8 mouse cellular contexts compared by ENCODE assay signal in the genomic region with DNA sequence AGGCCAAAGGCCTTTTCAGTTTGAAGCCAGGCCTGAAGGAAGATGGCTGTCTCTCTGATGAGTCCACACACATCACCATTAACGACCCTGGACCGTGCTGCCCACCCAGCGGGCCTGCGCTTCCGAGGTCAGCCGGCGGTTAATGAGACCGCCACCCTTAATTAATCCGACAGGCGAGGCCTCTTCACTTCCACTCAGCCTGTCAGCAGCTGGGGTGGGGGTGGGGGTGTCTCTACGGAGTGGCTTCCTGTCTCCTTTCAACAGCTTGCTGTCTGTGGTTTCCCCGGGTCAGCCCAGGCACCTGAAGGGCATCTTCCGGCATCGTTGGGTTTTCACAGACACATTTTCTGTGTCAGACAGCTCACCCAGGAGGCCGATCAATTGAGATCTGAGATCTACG.
DNase-seq lines count a peak whose midpoint lies in the region; ATAC-seq and TF ChIP-seq lines count a peak whose summit lies in the region.

No protein-coding gene starts in this region.

- WGBS in kidney, postnatal 0 days: 20% methylated on average over 16 of the region's 16 CpGs
- 45% methylated on average over 16 of the region's 16 CpGs for WGBS in intestine, embryonic 16.5 days
- 8% methylated on average over 16 of the region's 16 CpGs for WGBS in spleen, adult 2 months

- H3K9ac ChIP-seq in kidney, postnatal 0 days (ENCODE audit: low read depth, low read length): no peak overlapping the region
- H3K9ac ChIP-seq in intestine, embryonic 16.5 days (ENCODE audit: low read depth, low read length): no peak overlapping the region

- no peak overlapping the region for H3K4me3 ChIP-seq in kidney, postnatal 0 days (replicated peaks; ENCODE audit: low read depth, low read length)
- no peak overlapping the region for H3K4me3 ChIP-seq in intestine, embryonic 16.5 days (ENCODE audit: low read length)
- H3K4me3 ChIP-seq in spleen, adult 2 months (ENCODE audit: extremely low read depth, insufficient read depth, insufficient read length): peak overlapping the region; percentile 14

- no peak for TF ChIP-seq CTCF in kidney, postnatal 0 days (IDR thresholded peaks at IDR 0.05; ENCODE audit: low read depth)
- TF ChIP-seq CTCF in spleen, adult 2 months (IDR thresholded peaks at IDR 0.05; ENCODE audit: extremely low read depth, insufficient read depth, insufficient read length, insufficient replicate concordance): no peak

- no peak overlapping the region for H3K27ac ChIP-seq in kidney, postnatal 0 days
- H3K27ac ChIP-seq in intestine, embryonic 16.5 days (ENCODE audit: low read length): no peak overlapping the region
- H3K27ac ChIP-seq in spleen, adult 2 months (ENCODE audit: insufficient read depth, low read length): peak overlapping the region; percentile 91

- no peaks in the 10 kb centered on the region for H3K9me3 ChIP-seq in kidney, postnatal 0 days (replicated peaks; ENCODE audit: low read length)
- no peaks in the 10 kb centered on the region for H3K9me3 ChIP-seq in intestine, embryonic 16.5 days (ENCODE audit: control insufficient read depth, low read length)

- H3K4me1 ChIP-seq in kidney, postnatal 0 days (replicated peaks; ENCODE audit: insufficient read depth, low read length): 0 out of 2 replicates have a peak, but pooled peaks cover 18% of the 10 kb centered on the region
- peaks cover 14% of the 10 kb centered on the region for H3K4me1 ChIP-seq in intestine, embryonic 16.5 days (ENCODE audit: control insufficient read depth, insufficient read depth, low read length)
- H3K4me1 ChIP-seq in spleen, adult 2 months (ENCODE audit: control insufficient read depth, insufficient read depth, insufficient read length): peaks cover 13% of the 10 kb centered on the region

- no peak for ATAC-seq in kidney, postnatal 0 days (replicated peaks; ENCODE audit: low FRiP score, low read depth)
- peak; percentile 59; the same call in 1 of the 2 replicates for ATAC-seq in intestine, embryonic 16.5 days
- ATAC-seq in cerebellum, adult (ENCODE audit: insufficient number of reproducible peaks, low FRiP score, low TSS enrichment): no peak

- no peaks in the 10 kb centered on the region; the same call in 1 of the 2 replicates for H3K27me3 ChIP-seq in kidney, postnatal 0 days (ENCODE audit: insufficient read depth, low read length)
- H3K27me3 ChIP-seq in intestine, embryonic 16.5 days (replicated peaks; ENCODE audit: control insufficient read depth, insufficient read depth, low read length): no peaks in the 10 kb centered on the region
- H3K27me3 ChIP-seq in spleen, adult 2 months (ENCODE audit: control insufficient read depth, insufficient read depth, low read length): no peaks in the 10 kb centered on the region

- H3K4me2 ChIP-seq in kidney, postnatal 0 days (ENCODE audit: low read length): no peak overlapping the region
- no peak overlapping the region for H3K4me2 ChIP-seq in intestine, embryonic 16.5 days (ENCODE audit: low read depth, low read length)

- no peaks in the 10 kb centered on the region for H3K36me3 ChIP-seq in kidney, postnatal 0 days (ENCODE audit: insufficient read depth, low read length)
- H3K36me3 ChIP-seq in intestine, embryonic 16.5 days (ENCODE audit: control insufficient read depth, insufficient read depth, low read length): no peaks in the 10 kb centered on the region
- H3K36me3 ChIP-seq in spleen, adult 2 months (ENCODE audit: control insufficient read depth, insufficient read depth, low read length): no peaks in the 10 kb centered on the region

- DNase-seq in kidney, postnatal 0 days (ENCODE audit: low spot score): peak; percentile 37
- no peak for DNase-seq in kidney, adult 18-20 months
- DNase-seq in T-cell, adult 2 months (ENCODE audit: low spot score): peak; percentile 87
- peak; percentile 73 to 75 for DNase-seq in spleen, adult 2 months (ENCODE audit: low read depth in 1 of 2, low spot score in 2 of 2)
- DNase-seq in layer of hippocampus, postnatal 36 days: no peak
- no peak for DNase-seq in heart, postnatal 14 days

- intact Hi-C loops in heart, postnatal 14 days (cut with DNase I): no loop called here

- no peak for TF ChIP-seq POLR2A in spleen, adult 2 months (IDR thresholded peaks at IDR 0.05; ENCODE audit: low read depth, low read length)

Comparison
In these comparisons a context has a peak if more than half of its experiments do, and no peak if none do; other contexts are left out.
1. DNase-seq: peak in kidney, postnatal 0 days (single experiment), T-cell, adult 2 months (single experiment) and spleen, adult 2 months (2 of 2); none in kidney, adult 18-20 months (single experiment), layer of hippocampus, postnatal 36 days (0 of 2) and heart, postnatal 14 days (0 of 2).